Mouse (Mus musculus) urinary bladder, postnatal 14 days (tissue): ENCODE measurements around the gene Lmx1a.

Source experiments
- DNase-seq: peaks from one replicate; pipeline ENCODE4 v3.0.0; 2021; ENCODE audit warnings: low spot score

The Lmx1a gene

GRCm38 (mm10) chr1:167788684-167789413, 99.8 kb downstream of the Lmx1a start:
- DNase-seq = no peak

- no peak for DNase-seq
These were observed 100.4 kb downstream of the Lmx1a start for GRCm38 (mm10) chr1:167789448-167789847.

- DNase-seq = no peak
These were observed 101.7 kb downstream of the Lmx1a start for GRCm38 (mm10) chr1:167790688-167791087.

- no peak for DNase-seq
These were observed 102.2 kb downstream of the Lmx1a start for GRCm38 (mm10) chr1:167791221-167791620.

GRCm38 (mm10) chr1:167801923-167802322, 112.9 kb downstream of the Lmx1a start:
- DNase-seq = no peak

GRCm38 (mm10) chr1:167802510-167803271, 113.7 kb downstream of the Lmx1a start:
- no peak for DNase-seq

- DNase-seq = no peak
These were observed 114.4 kb downstream of the Lmx1a start for GRCm38 (mm10) chr1:167803351-167803981.

- no peak for DNase-seq
These were observed 115.8 kb downstream of the Lmx1a start for GRCm38 (mm10) chr1:167804836-167805235.

- DNase-seq = no peak
These were observed 122.1 kb downstream of the Lmx1a start for GRCm38 (mm10) chr1:167811141-167811540.

GRCm38 (mm10) chr1:167815166-167815565, 126.1 kb downstream of the Lmx1a start:
- no peak for DNase-seq

GRCm38 (mm10) chr1:167817028-167817427, 128.0 kb downstream of the Lmx1a start:
- no peak for DNase-seq

GRCm38 (mm10) chr1:167817616-167818015, 128.6 kb downstream of the Lmx1a start:
- no peak for DNase-seq

- DNase-seq = no peak
These were observed 131.0 kb downstream of the Lmx1a start for GRCm38 (mm10) chr1:167820031-167820430.

GRCm38 (mm10) chr1:167821125-167821524, 132.1 kb downstream of the Lmx1a start:
- no peak for DNase-seq

GRCm38 (mm10) chr1:167830291-167830690, 141.3 kb downstream of the Lmx1a start:
- no peak for DNase-seq

GRCm38 (mm10) chr1:167831601-167832000, 142.6 kb downstream of the Lmx1a start:
- no peak for DNase-seq

- DNase-seq = no peak
These were observed 165.8 kb downstream of the Lmx1a start for GRCm38 (mm10) chr1:167854801-167855200.

- DNase-seq = no peak
These were observed 183.0 kb downstream of the Lmx1a start for GRCm38 (mm10) chr1:167872028-167872427.

GRCm38 (mm10) chr1:167874099-167874498, 185.1 kb downstream of the Lmx1a start:
- no peak for DNase-seq

- no peak for DNase-seq
These were observed 188.9 kb downstream of the Lmx1a start for GRCm38 (mm10) chr1:167877931-167878330.

- DNase-seq = no peak
These were observed 189.3 kb downstream of the Lmx1a start for GRCm38 (mm10) chr1:167878354-167878753.

GRCm38 (mm10) chr1:167885776-167886175, 196.7 kb downstream of the Lmx1a start:
- no peak for DNase-seq

- DNase-seq = no peak
These were observed 199.1 kb downstream of the Lmx1a start for GRCm38 (mm10) chr1:167888120-167888519.
